Mouse (Mus musculus) hindbrain, embryonic 14.5 days (tissue): ENCODE data around the gene Cyth2. TPM values are rescaled to one million over a fixed set of nuclear protein-coding genes. Genes with fewer than 3 reads are reported as not detected.

ENCODE experiments used
- ATAC-seq: fragments of 200-750 bp; cut with Nextera tagmentation; 2 replicates; pipeline ENCODE4 v1.8.0; 2017; ENCODE audit warnings: moderate number of reproducible peaks, mild to moderate bottlenecking, moderate TSS enrichment, moderate library complexity; ENCODE audit not compliant: low FRiP score
- DNase-seq: peaks from one replicate; pipeline ENCODE4 v3.0.0-alpha.2; 2015; ENCODE audit warnings: low spot score
- H3K27ac ChIP-seq: fragments of 300-500 bp; sonication (generic); 2 replicates; pipeline ENCODE4 v1.5.1; 2014; ENCODE audit warnings: mild to moderate bottlenecking, moderate library complexity
- H3K27me3 ChIP-seq: fragments of 300-500 bp; sonication (generic); 2 replicates; pipeline ENCODE4 v1.6.1; 2014; ENCODE audit warnings: mild to moderate bottlenecking, low read length, mixed read lengths; ENCODE audit not compliant: control insufficient read depth, insufficient read depth
- H3K36me3 ChIP-seq: fragments of 300-500 bp; sonication (generic); replicated peaks from 2 replicates; pipeline ENCODE4 v1.6.1; 2014; ENCODE audit not compliant: control insufficient read depth, insufficient read depth
- H3K4me1 ChIP-seq: fragments of 300-500 bp; sonication (generic); replicated peaks from 2 replicates; pipeline ENCODE4 v1.6.1; 2014; ENCODE audit warnings: antibody characterized with exemption, low read length, mixed read lengths; ENCODE audit not compliant: control insufficient read depth, insufficient read depth
- H3K4me2 ChIP-seq: fragments of 300-500 bp; sonication (generic); replicated peaks from 2 replicates; pipeline ENCODE4 v1.6.1; 2014; ENCODE audit warnings: mild to moderate bottlenecking, moderate library complexity
- H3K4me3 ChIP-seq: fragments of 300-500 bp; sonication (generic); replicated peaks from 2 replicates; pipeline ENCODE4 v1.5.1; 2014; ENCODE audit warnings: mild to moderate bottlenecking, low read length
- H3K9ac ChIP-seq: fragments of 300-500 bp; sonication (generic); 2 replicates; pipeline ENCODE4 v1.6.1; 2014
- H3K9me3 ChIP-seq: fragments of 300-500 bp; sonication (generic); 2 replicates; pipeline ENCODE4 v1.6.1; 2016; ENCODE audit warnings: low read length; ENCODE audit not compliant: control insufficient read depth
- WGBS: fragments of 180-500 bp; shearing (Covaris S2); extraction: QIAGEN DNeasy Blood & Tissue Kit; methylation state at CpG from one replicate; pipeline ENCODE4 v1.1.7; 2014; 5-methylcytosine and 5-hydroxymethylcytosine counted together
- polyA plus RNA-seq: library from polyadenylated mRNA; unstranded; fragments of >200 nt; fragmentation: Nextera tagmentation; extraction: Ambion mirVana; gene quantifications from 2 replicates; pipeline ENCODE4 v1.2.1, GENCODE M21; 2014

The Cyth2 gene
- polyA plus RNA-seq, 1 experiment from 2014 or later = 237 TPM

DNA sequence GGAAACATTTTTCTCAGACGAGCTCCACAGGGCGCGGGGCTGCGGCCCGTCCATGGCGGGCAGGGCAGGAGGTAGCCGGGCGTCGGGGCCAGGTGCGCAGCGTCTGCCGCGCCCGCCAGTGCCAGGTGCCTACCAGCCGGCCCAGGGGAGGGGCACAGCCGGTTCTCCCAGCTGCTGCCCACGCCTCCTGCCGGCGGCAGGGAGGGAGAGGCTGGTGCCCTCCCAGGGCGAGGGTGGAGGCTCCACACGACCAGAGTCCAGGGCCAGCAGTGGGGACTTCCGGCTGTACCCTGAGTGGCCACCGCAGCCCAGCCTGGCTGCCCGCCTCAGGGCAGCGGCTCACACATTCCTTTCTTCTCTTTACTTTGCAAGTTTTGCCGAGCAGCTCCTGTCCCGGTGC lies 55.0 kb downstream of the Cyth2 start:
- Histone ChIP-seq H3K27me3 (peaks cover 25% of the 10 kb centered on the region), H3K4me2 (0 out of 2 replicates have a peak overlapping the region, but pooled peaks have one; percentile 12), H3K4me1 (peaks cover 6% of the 10 kb centered on the region; the same call in 1 of the 2 replicates), H3K9me3 (no peaks in the 10 kb centered on the region), H3K9ac (no peak overlapping the region), H3K4me3 (no peak overlapping the region), H3K27ac (no peak overlapping the region), H3K36me3 (no peaks in the 10 kb centered on the region)
- ATAC-seq (no peak), DNase-seq (no peak)
- 11% methylated on average over 27 of the region's 27 CpGs for WGBS

Other genes starting within 250 kb of the Cyth2 start
- 17.4 and 19.0 TPM in 2 replicates for gene Bcat2, start 244.4 kb downstream of the Cyth2 start, polyA plus RNA-seq
- not detected in 2 replicates for gene Fgf21, start 199.1 kb downstream of the Cyth2 start, polyA plus RNA-seq
- not detected in 2 replicates for gene Fut1, start 197.3 kb downstream of the Cyth2 start, polyA plus RNA-seq
- gene Izumo1, start 192.8 kb downstream of the Cyth2 start, polyA plus RNA-seq = not detected in 2 replicates
- 17.2 and 18.3 TPM in 2 replicates for gene Rasip1, start 187.1 kb downstream of the Cyth2 start, polyA plus RNA-seq
- gene Mamstr, start 174.6 kb downstream of the Cyth2 start, polyA plus RNA-seq = 3.0 and 3.1 TPM in 2 replicates
- gene Fut2, start 148.2 kb downstream of the Cyth2 start, polyA plus RNA-seq = 0.07 and 0.11 TPM in 2 replicates
- 1.0 and 1.3 TPM in 2 replicates for gene Ntn5, start 130.6 kb downstream of the Cyth2 start, polyA plus RNA-seq
- 0.22 and 0.40 TPM in 2 replicates for gene Sec1, start 120.2 kb downstream of the Cyth2 start, polyA plus RNA-seq
- 28.2 and 29.0 TPM in 2 replicates for gene Car11, start 114.7 kb downstream of the Cyth2 start, polyA plus RNA-seq
- gene Dbp, start 109.5 kb downstream of the Cyth2 start, polyA plus RNA-seq = 3.5 and 3.9 TPM in 2 replicates
- gene Rpl18, start 99.1 kb downstream of the Cyth2 start, polyA plus RNA-seq = 578 and 674 TPM in 2 replicates
- 16.7 and 20.0 TPM in 2 replicates for gene Sphk2, start 96.6 kb downstream of the Cyth2 start, polyA plus RNA-seq
- gene Fam83e, start 93.4 kb downstream of the Cyth2 start, polyA plus RNA-seq = 0.17 TPM in 1 of 2 replicates, not detected in the other
- not detected in 2 replicates for gene Spaca4, start 88.8 kb downstream of the Cyth2 start, polyA plus RNA-seq
- 20.9 and 23.6 TPM in 2 replicates for gene Lmtk3, start 30.8 kb downstream of the Cyth2 start, polyA plus RNA-seq
- 5.2 and 7.3 TPM in 2 replicates for gene Sult2b1, start 29.9 kb downstream of the Cyth2 start, polyA plus RNA-seq
- gene Kcnj14, start 10.2 kb upstream of the Cyth2 start, polyA plus RNA-seq = 1.3 TPM in 2 replicates
- gene Grwd1, start 16.4 kb upstream of the Cyth2 start, polyA plus RNA-seq = 37.6 and 42.6 TPM in 2 replicates
- gene Kdelr1, start 58.2 kb upstream of the Cyth2 start, polyA plus RNA-seq = 90.3 and 96.6 TPM in 2 replicates
- 4.3 and 4.4 TPM in 2 replicates for gene Grin2d, start 63.8 kb upstream of the Cyth2 start, polyA plus RNA-seq
- 0.39 and 0.40 TPM in 2 replicates for gene Syngr4, start 82.1 kb upstream of the Cyth2 start, polyA plus RNA-seq
- 4.3 and 5.6 TPM in 2 replicates for gene Tmem143, start 82.4 kb upstream of the Cyth2 start, polyA plus RNA-seq
- gene Emp3, start 106.8 kb upstream of the Cyth2 start, polyA plus RNA-seq = 34.1 and 38.8 TPM in 2 replicates
- 6.1 and 6.5 TPM in 2 replicates for gene Ccdc114, start 109.5 kb upstream of the Cyth2 start, polyA plus RNA-seq
- gene Abcc6, start 215.7 kb upstream of the Cyth2 start, polyA plus RNA-seq = 0.33 and 0.43 TPM in 2 replicates
- 28.2 and 29.3 TPM in 2 replicates for gene Nomo1, start 219.1 kb upstream of the Cyth2 start, polyA plus RNA-seq